Mouse (Mus musculus) forebrain, postnatal 0 days (tissue): ENCODE results near the gene Zfp128. TPM values are rescaled to one million over a fixed set of nuclear protein-coding genes. Genes with fewer than 3 reads are reported as not detected.
"Not testable (repeated sequence)": the region's sequence is repeated elsewhere in the genome, so short reads cannot be mapped to it uniquely, and the experiment has no call there.

Source experiments
- ATAC-seq: fragments of 200-750 bp; cut with Nextera tagmentation; 2 replicates; pipeline ENCODE4 v1.8.0; 2017; ENCODE audit warnings: mild to moderate bottlenecking, moderate library complexity
- DNase-seq: peaks from one replicate; pipeline ENCODE4 v3.0.0-alpha.2; 2015
- H3K27ac ChIP-seq: fragments of 300-500 bp; sonication (generic); 2 replicates; pipeline ENCODE4 v1.5.1; 2014; ENCODE audit warnings: low read depth, mild to moderate bottlenecking, antibody characterized with exemption, low read length, moderate library complexity, mixed read lengths
- H3K27me3 ChIP-seq: fragments of 300-500 bp; sonication (generic); 2 replicates; pipeline ENCODE4 v1.6.1; 2014; ENCODE audit warnings: mild to moderate bottlenecking, low read length, mixed read lengths; ENCODE audit not compliant: insufficient read depth
- H3K36me3 ChIP-seq: fragments of 300-500 bp; sonication (generic); 2 replicates; pipeline ENCODE4 v1.6.1; 2014; ENCODE audit warnings: mild to moderate bottlenecking, moderate library complexity; ENCODE audit not compliant: insufficient read depth
- H3K4me1 ChIP-seq: fragments of 300-500 bp; sonication (generic); 2 replicates; pipeline ENCODE4 v1.6.1; 2014; ENCODE audit warnings: antibody characterized with exemption; ENCODE audit not compliant: insufficient read depth
- H3K4me2 ChIP-seq: fragments of 300-500 bp; sonication (generic); 2 replicates; pipeline ENCODE4 v1.6.1; 2014; ENCODE audit warnings: low read depth, mild to moderate bottlenecking, moderate library complexity
- H3K4me3 ChIP-seq: fragments of 300-500 bp; sonication (generic); 2 replicates; pipeline ENCODE4 v1.5.1; 2014; ENCODE audit warnings: low read depth, low read length, mixed read lengths
- H3K9ac ChIP-seq: fragments of 300-500 bp; sonication (generic); 2 replicates; pipeline ENCODE4 v1.6.1; 2014; ENCODE audit warnings: mild to moderate bottlenecking
- H3K9me3 ChIP-seq: fragments of 300-500 bp; sonication (generic); 2 replicates; pipeline ENCODE4 v1.6.1; 2016; ENCODE audit warnings: low read length
- CTCF ChIP-seq: sonication (generic); IDR thresholded peaks from 2 replicates; pipeline ENCODE4 v1.5.1; 2016; ENCODE audit warnings: antibody characterized with exemption, control low read depth, low read depth
- WGBS: fragments of 180-500 bp; shearing (Covaris S2); extraction: QIAGEN DNeasy Blood & Tissue Kit; methylation state at CpG from one replicate; pipeline ENCODE4 v1.1.7; 2014; 5-methylcytosine and 5-hydroxymethylcytosine counted together
- polyA plus RNA-seq: library from polyadenylated mRNA; unstranded; fragments of >200 nt; fragmentation: Nextera tagmentation; extraction: Ambion mirVana; gene quantifications from 2 replicates; pipeline ENCODE4 v1.2.1, GENCODE M21; 2015
- total RNA-seq: library from RNA; depleted of rRNA; stranded (reverse); fragments of >200 nt; gene quantifications from 2 replicates; pipeline ENCODE4 v1.2.3, GENCODE M21; 2014

The Zfp128 gene
- total and polyA plus RNA-seq, 2 experiments from 2014 or later: 2.0 to 17.7 TPM

- ATAC-seq (no peak), DNase-seq (no peak)
- Histone ChIP-seq H3K4me3 (peak overlapping the region; percentile 79), H3K27me3 (no peaks in the 10 kb centered on the region), H3K36me3 (peaks cover 38% of the 10 kb centered on the region), H3K9ac (peak overlapping the region; percentile 82), H3K4me1 (peaks cover 7% of the 10 kb centered on the region; the same call in 1 of the 2 replicates), H3K27ac (no peak overlapping the region), H3K9me3 (no peaks in the 10 kb centered on the region), H3K4me2 (peak overlapping the region; percentile 69)
- 5% methylated on average over 8 of the region's 8 CpGs for WGBS
- no peak for TF ChIP-seq CTCF
These were observed 41.8 kb downstream of the Zfp128 start for GRCm38 (mm10) chr7:12922729-12923128.

- 81% methylated on average over 7 of the region's 7 CpGs for WGBS
- Histone ChIP-seq H3K9me3 (no peaks in the 10 kb centered on the region), H3K27ac (no peak overlapping the region), H3K4me1 (peaks cover 7% of the 10 kb centered on the region; the same call in 1 of the 2 replicates), H3K4me2 (no peak overlapping the region), H3K27me3 (no peaks in the 10 kb centered on the region), H3K36me3 (peaks cover 42% of the 10 kb centered on the region), H3K9ac (no peak overlapping the region), H3K4me3 (no peak overlapping the region)
- no peak for DNase-seq
- no peak for TF ChIP-seq CTCF
- no peak for ATAC-seq
These were observed 45.3 kb downstream of the Zfp128 start for GRCm38 (mm10) chr7:12926316-12926715.

- Histone ChIP-seq H3K9me3 (no peaks in the 10 kb centered on the region), H3K4me1 (peaks cover 7% of the 10 kb centered on the region; the same call in 1 of the 2 replicates), H3K27me3 (no peaks in the 10 kb centered on the region), H3K9ac (no peak within 1 kb of the TSS), H3K4me2 (peak within 1 kb of the TSS; percentile 43), H3K27ac (no peak within 1 kb of the TSS), H3K36me3 (peaks cover 42% of the 10 kb centered on the region), H3K4me3 (peak within 1 kb of the TSS; percentile 14; the same call in 1 of the 2 replicates)
- DNase-seq (peak; percentile 9), ATAC-seq (0 out of 2 replicates have a peak, but pooled peaks have one; percentile 1)
- 36% methylated on average over 8 of the region's 8 CpGs for WGBS
- TF ChIP-seq CTCF: no peak
These were observed 46.3 kb downstream of the Zfp128 start, which contains the start of gene Rnf225 for GRCm38 (mm10) chr7:12927191-12927680. Rnf225 (plus strand) TSS chr7:12927416.

GRCm38 (mm10) chr7:12927693-12928589 is 47.0 kb downstream of the Zfp128 start:
- DNase-seq (peak; percentile 25), ATAC-seq (peak; percentile 38)
- H3K4me1 ChIP-seq: peaks cover 4% of the 10 kb centered on the region; the same call in 1 of the 2 replicates
- TF ChIP-seq CTCF: no peak
- 8% methylated on average over 53 of the region's 65 CpGs for WGBS
- H3K27ac ChIP-seq: no peak overlapping the region
- no peak overlapping the region for H3K9ac ChIP-seq
- no peaks in the 10 kb centered on the region for H3K27me3 ChIP-seq
- H3K4me2 ChIP-seq: peak overlapping the region; percentile 43
- peak overlapping the region; percentile 14; the same call in 1 of the 2 replicates for H3K4me3 ChIP-seq
- no peaks in the 10 kb centered on the region for H3K9me3 ChIP-seq
- peaks cover 42% of the 10 kb centered on the region for H3K36me3 ChIP-seq

- H3K4me2 ChIP-seq: no peak overlapping the region
- no peaks in the 10 kb centered on the region for H3K27me3 ChIP-seq
- H3K9ac ChIP-seq: no peak overlapping the region
- ATAC-seq (no peak), DNase-seq (no peak)
- no peaks in the 10 kb centered on the region for H3K9me3 ChIP-seq
- TF ChIP-seq CTCF: no peak
- no peaks in the 10 kb centered on the region for H3K4me1 ChIP-seq
- H3K27ac ChIP-seq: no peak overlapping the region
- 64% methylated on average over 4 of the region's 4 CpGs for WGBS
- H3K4me3 ChIP-seq: no peak overlapping the region
- H3K36me3 ChIP-seq: 0 out of 2 replicates have a peak, but pooled peaks cover 2% of the 10 kb centered on the region
These were observed 52.7 kb downstream of the Zfp128 start for GRCm38 (mm10) chr7:12933615-12934140.

- Histone ChIP-seq H3K27me3 (no peaks in the 10 kb centered on the region), H3K27ac (no peak overlapping the region), H3K36me3 (no peaks in the 10 kb centered on the region), H3K9ac (no peak overlapping the region), H3K9me3 (no peaks in the 10 kb centered on the region), H3K4me1 (no peaks in the 10 kb centered on the region), H3K4me2 (no peak overlapping the region), H3K4me3 (no peak overlapping the region)
- no peak for ATAC-seq
- DNase-seq: no peak
- no peak for TF ChIP-seq CTCF
- 76% methylated on average over 3 of the region's 3 CpGs for WGBS
These were observed 53.8 kb downstream of the Zfp128 start for GRCm38 (mm10) chr7:12934808-12935207.

- H3K27me3 ChIP-seq, H3K4me1 ChIP-seq, H3K9ac ChIP-seq, ATAC-seq, H3K4me3 ChIP-seq, H3K9me3 ChIP-seq, H3K27ac ChIP-seq, H3K4me2 ChIP-seq, DNase-seq, H3K36me3 ChIP-seq: not testable (repeated sequence)
- 91% methylated on average over 4 of the region's 4 CpGs for WGBS
These were observed 56.4 kb downstream of the Zfp128 start for GRCm38 (mm10) chr7:12937254-12937803.
